Mouse (Mus musculus) hindbrain, embryonic 11.5 days (tissue): ENCODE results near the gene Gm4767. TPM values are rescaled to one million over a fixed set of nuclear protein-coding genes. Genes with fewer than 3 reads are reported as not detected.
A peak's percentile ranks its signal among the peaks of the same experiment; 100 is the strongest.
"Not testable (repeated sequence)": the region's sequence is repeated elsewhere in the genome, so short reads cannot be mapped to it uniquely, and the experiment has no call there.

Experiments used
- ATAC-seq: fragments of 200-750 bp; cut with Nextera tagmentation; 2 replicates; pipeline ENCODE4 v1.8.0; 2017; ENCODE audit warnings: mild to moderate bottlenecking, moderate TSS enrichment, moderate library complexity; ENCODE audit not compliant: low FRiP score
- DNase-seq: peaks from one replicate; pipeline ENCODE4 v3.0.0-alpha.2; 2015; ENCODE audit warnings: low spot score
- H3K27ac ChIP-seq: fragments of 300-500 bp; sonication (generic); 2 replicates; pipeline ENCODE4 v1.5.1; 2014; ENCODE audit warnings: mild to moderate bottlenecking, low read depth, low read length
- H3K27me3 ChIP-seq: fragments of 300-500 bp; sonication (generic); 2 replicates; pipeline ENCODE4 v1.6.1; 2014; ENCODE audit warnings: mild to moderate bottlenecking, low read length, moderate library complexity, mixed read lengths; ENCODE audit not compliant: control insufficient read depth, insufficient read depth
- H3K36me3 ChIP-seq: fragments of 300-500 bp; sonication (generic); 2 replicates; pipeline ENCODE4 v1.6.1; 2014; ENCODE audit warnings: mild to moderate bottlenecking, low read length, moderate library complexity, mixed read lengths; ENCODE audit not compliant: control insufficient read depth, insufficient read depth
- H3K4me1 ChIP-seq: fragments of 300-500 bp; sonication (generic); replicated peaks from 2 replicates; pipeline ENCODE4 v1.6.1; 2014; ENCODE audit warnings: low read length, mixed read lengths; ENCODE audit not compliant: control insufficient read depth, insufficient read depth
- H3K4me2 ChIP-seq: fragments of 300-500 bp; sonication (generic); replicated peaks from 2 replicates; pipeline ENCODE4 v1.6.1; 2014; ENCODE audit warnings: mild to moderate bottlenecking, low read depth, low read length
- H3K4me3 ChIP-seq: fragments of 300-500 bp; sonication (generic); 2 replicates; pipeline ENCODE4 v1.5.1; 2014; ENCODE audit warnings: low read depth, low read length
- H3K9ac ChIP-seq: fragments of 300-500 bp; sonication (generic); 2 replicates; pipeline ENCODE4 v1.6.1; 2014; ENCODE audit warnings: low read depth, low read length
- H3K9me3 ChIP-seq: fragments of 300-500 bp; sonication (generic); 2 replicates; pipeline ENCODE4 v1.6.1; 2016; ENCODE audit warnings: low read length; ENCODE audit not compliant: control insufficient read depth
- WGBS: fragments of 180-500 bp; shearing (Covaris S2); extraction: QIAGEN DNeasy Blood & Tissue Kit; methylation state at CpG from one replicate; pipeline ENCODE4 v1.1.7; 2014; 5-methylcytosine and 5-hydroxymethylcytosine counted together
- polyA plus RNA-seq: library from polyadenylated mRNA; unstranded; fragments of >200 nt; fragmentation: Nextera tagmentation; extraction: Ambion mirVana; gene quantifications from 2 replicates; pipeline ENCODE4 v1.2.1, GENCODE M21; 2014

Gm4767 gene
- polyA plus RNA-seq: 3.5 and 3.9 TPM in 2 replicates

- ATAC-seq, H3K4me1 ChIP-seq, DNase-seq, H3K4me2 ChIP-seq, H3K9me3 ChIP-seq, H3K27ac ChIP-seq, H3K9ac ChIP-seq, H3K27me3 ChIP-seq, H3K36me3 ChIP-seq, H3K4me3 ChIP-seq: not testable (repeated sequence)
- WGBS: 26% methylated on average over 9 of the region's 20 CpGs
These were observed at the start of gene Gm4767 for GRCm38 (mm10) chr10:81811899-81812298. Gene Gm4767 (plus strand): TSS chr10:81812186.

GRCm38 (mm10) chr10:81770506-81771403 lies 41.2 kb upstream of the Gm4767 start, which contains the start of gene Gm3055:
Gene Gm3055 (minus strand): TSS chr10:81771161.
- not testable (repeated sequence) for H3K4me3 ChIP-seq, H3K9ac ChIP-seq, H3K4me1 ChIP-seq, H3K36me3 ChIP-seq, H3K9me3 ChIP-seq, DNase-seq, H3K27ac ChIP-seq, H3K4me2 ChIP-seq, H3K27me3 ChIP-seq
- ATAC-seq: peak; percentile 98
- no CpG with 5 or more reads among the region's 43 CpGs for WGBS

GRCm38 (mm10) chr10:81771404-81771777 lies 40.6 kb upstream of the Gm4767 start:
- not testable (repeated sequence) for H3K27me3 ChIP-seq, H3K4me3 ChIP-seq, H3K9me3 ChIP-seq, H3K36me3 ChIP-seq, H3K9ac ChIP-seq, H3K27ac ChIP-seq, H3K4me1 ChIP-seq, H3K4me2 ChIP-seq, DNase-seq
- WGBS: no CpG with 5 or more reads among the region's 3 CpGs
- ATAC-seq: peak; percentile 61

DNA sequence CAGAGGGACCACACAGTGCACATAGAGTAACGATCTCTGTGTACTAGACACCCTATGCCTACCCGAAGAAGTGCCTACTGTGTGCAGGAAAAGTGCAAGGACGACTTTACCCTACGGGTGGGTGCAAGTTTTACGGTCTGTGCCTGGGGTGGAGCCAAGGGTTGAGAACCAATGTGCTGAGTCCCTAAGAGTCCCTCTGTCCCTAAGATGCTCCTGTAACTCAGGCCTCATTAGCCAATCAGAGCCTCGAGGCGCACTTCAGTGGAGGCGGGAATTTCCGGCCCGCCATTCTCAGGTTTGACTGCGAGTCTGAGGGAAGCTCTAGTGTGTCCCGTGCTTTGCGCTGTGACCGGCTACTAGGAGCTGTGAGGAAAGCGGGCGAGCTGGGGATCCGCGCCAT lies 34.2 kb downstream of the Gm4767 start:
- H3K27ac ChIP-seq, DNase-seq, H3K27me3 ChIP-seq, H3K4me3 ChIP-seq, H3K4me1 ChIP-seq, ATAC-seq, H3K36me3 ChIP-seq, H3K9ac ChIP-seq, H3K4me2 ChIP-seq, H3K9me3 ChIP-seq: not testable (repeated sequence)
- no CpG with 5 or more reads among the region's 18 CpGs for WGBS

DNA sequence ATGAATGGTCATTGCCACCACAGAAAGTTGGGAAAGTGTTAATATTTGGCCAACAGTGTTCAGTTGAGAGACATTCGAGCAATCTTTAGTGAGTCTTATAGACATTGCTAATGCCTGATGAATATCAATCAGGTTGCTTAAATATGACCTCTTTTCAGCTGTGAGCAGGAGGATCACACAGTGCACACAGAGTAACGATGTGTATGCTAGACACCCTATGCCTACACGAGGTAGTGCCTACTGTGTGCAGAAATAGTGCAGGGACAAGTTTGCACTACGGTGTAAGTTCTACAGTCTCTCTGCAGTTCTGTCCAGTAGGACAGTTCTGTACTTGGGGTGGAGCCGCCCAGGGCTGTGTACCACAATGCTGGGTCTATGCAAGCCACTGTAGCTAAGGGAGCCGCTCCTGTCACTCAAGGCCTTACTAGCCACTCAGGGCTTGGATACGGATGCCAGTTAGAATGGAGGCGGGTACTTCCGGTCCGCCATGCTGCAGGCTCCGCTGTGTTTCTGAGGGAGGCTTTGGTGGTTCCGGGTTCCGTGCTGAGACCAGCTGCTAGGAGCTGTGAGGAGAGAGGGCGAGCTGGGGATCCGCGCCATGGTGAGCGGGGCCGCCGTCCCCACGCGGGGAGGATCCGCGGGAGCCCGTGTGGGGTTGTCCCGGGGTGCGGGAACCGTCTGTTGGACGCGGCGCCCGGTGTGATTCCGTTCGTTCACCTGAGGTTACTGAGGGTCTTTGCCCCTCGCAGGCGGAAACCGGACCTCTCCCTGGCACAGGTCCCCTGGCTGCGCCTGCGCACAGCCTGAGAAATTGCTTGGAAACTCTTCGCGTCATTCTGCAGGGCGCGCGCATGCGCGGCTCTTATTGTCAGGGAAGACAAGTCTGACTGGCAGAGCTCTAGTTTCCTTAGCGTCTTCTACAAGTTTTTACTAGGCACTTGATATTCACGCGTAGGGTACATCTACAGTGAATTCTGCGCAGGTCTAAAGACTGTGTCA lies 51.7 kb downstream of the Gm4767 start, which contains the start of gene Gm32687:
Gene Gm32687, plus strand, starts transcription at position 526 of the 999 bp plus-strand sequence.
- peak; percentile 100 for ATAC-seq
- not testable (repeated sequence) for H3K9ac ChIP-seq, H3K27ac ChIP-seq, H3K4me2 ChIP-seq, H3K36me3 ChIP-seq, H3K4me3 ChIP-seq, H3K4me1 ChIP-seq, H3K9me3 ChIP-seq, DNase-seq, H3K27me3 ChIP-seq
- WGBS: 31% methylated on average over 4 of the region's 49 CpGs

Other genes starting within 250 kb of the Gm4767 start
- gene Tle2, start 237.6 kb upstream of the Gm4767 start, polyA plus RNA-seq: 7.2 and 8.8 TPM in 2 replicates
- 5.1 and 7.7 TPM in 2 replicates for gene Tle6, start 211.1 kb upstream of the Gm4767 start, polyA plus RNA-seq
- 0.77 and 1.2 TPM in 2 replicates for gene BC025920, start 205.9 kb upstream of the Gm4767 start, polyA plus RNA-seq
- 40.6 and 42.2 TPM in 2 replicates for gene Sirt6, start 184.4 kb upstream of the Gm4767 start, polyA plus RNA-seq
- gene Ankrd24, start 183.6 kb upstream of the Gm4767 start, polyA plus RNA-seq: 2.7 and 4.4 TPM in 2 replicates
- 5.9 and 6.9 TPM in 2 replicates for gene Gm10778, start 163.1 kb upstream of the Gm4767 start, polyA plus RNA-seq
- 20.0 and 22.6 TPM in 2 replicates for gene Zfp433, start 107.4 kb upstream of the Gm4767 start, polyA plus RNA-seq
- gene Gm3055, start 41.0 kb upstream of the Gm4767 start, polyA plus RNA-seq: 17.9 and 19.2 TPM in 2 replicates
- 12.2 and 12.8 TPM in 2 replicates for gene Gm32687, start 51.7 kb downstream of the Gm4767 start, polyA plus RNA-seq
- 4.6 and 5.4 TPM in 2 replicates for gene Zfp781, start 118.3 kb downstream of the Gm4767 start, polyA plus RNA-seq
- gene Zfp873, start 235.9 kb downstream of the Gm4767 start, polyA plus RNA-seq: 12.6 and 17.7 TPM in 2 replicates